Mouse (Mus musculus): ENCODE results near the gene Tnrc18. TPM values are rescaled to one million over a fixed set of nuclear protein-coding genes. Genes with fewer than 3 reads are reported as not detected.

Tnrc18 gene
- polyA plus RNA-seq, 1 experiment from 2014 or later, result 18.2 TPM

GRCm38 (mm10) chr5:142681911-142682310 lies 135.6 kb downstream of the Tnrc18 start:
- Histone ChIP-seq H3K9ac (ENCODE audit: low read length) (no peak overlapping the region), H3K27me3 (ENCODE audit: control insufficient read depth, insufficient read depth, low read depth, low read length) (no peaks in the 10 kb centered on the region), H3K9me3 (ENCODE audit: control insufficient read depth, low read length) (no peaks in the 10 kb centered on the region; the same call in 1 of the 2 replicates), H3K36me3 (ENCODE audit: control insufficient read depth, insufficient read depth, low read length) (no peaks in the 10 kb centered on the region), H3K4me2 (ENCODE audit: low read depth, low read length) (no peak overlapping the region), H3K4me1 (replicated peaks; ENCODE audit: control insufficient read depth, insufficient read depth, low read length) (no peaks in the 10 kb centered on the region), H3K27ac (ENCODE audit: low read length) (no peak overlapping the region), H3K4me3 (ENCODE audit: low read length) (no peak overlapping the region)
- 71% methylated on average over 3 of the region's 3 CpGs for WGBS
- ATAC-seq (ENCODE audit: low read depth), result no peak

- Histone ChIP-seq H3K4me1 (replicated peaks; ENCODE audit: control insufficient read depth, insufficient read depth, low read length) (no peaks in the 10 kb centered on the region), H3K27ac (ENCODE audit: low read length) (no peak overlapping the region), H3K36me3 (ENCODE audit: control insufficient read depth, insufficient read depth, low read length) (no peaks in the 10 kb centered on the region), H3K9me3 (ENCODE audit: control insufficient read depth, low read length) (no peaks in the 10 kb centered on the region; the same call in 1 of the 2 replicates), H3K27me3 (ENCODE audit: control insufficient read depth, insufficient read depth, low read depth, low read length) (no peaks in the 10 kb centered on the region), H3K4me3 (ENCODE audit: low read length) (no peak overlapping the region), H3K9ac (ENCODE audit: low read length) (no peak overlapping the region), H3K4me2 (ENCODE audit: low read depth, low read length) (no peak overlapping the region)
- 80% methylated on average over 1 of the region's 1 CpGs for WGBS
- no peak for ATAC-seq (ENCODE audit: low read depth)
Observed at GRCm38 (mm10) chr5:142679065-142679464, 138.4 kb downstream of the Tnrc18 start.

- no peak for ATAC-seq (ENCODE audit: low read depth)
- Histone ChIP-seq H3K4me3 (ENCODE audit: low read length) (no peak overlapping the region), H3K4me1 (replicated peaks; ENCODE audit: control insufficient read depth, insufficient read depth, low read length) (no peaks in the 10 kb centered on the region), H3K27ac (ENCODE audit: low read length) (no peak overlapping the region), H3K27me3 (ENCODE audit: control insufficient read depth, insufficient read depth, low read depth, low read length) (no peaks in the 10 kb centered on the region), H3K36me3 (ENCODE audit: control insufficient read depth, insufficient read depth, low read length) (no peaks in the 10 kb centered on the region), H3K4me2 (ENCODE audit: low read depth, low read length) (no peak overlapping the region), H3K9me3 (ENCODE audit: control insufficient read depth, low read length) (no peaks in the 10 kb centered on the region; the same call in 1 of the 2 replicates), H3K9ac (ENCODE audit: low read length) (no peak overlapping the region)
- 53% methylated on average over 7 of the region's 7 CpGs for WGBS
Observed at GRCm38 (mm10) chr5:142678141-142678571, 139.3 kb downstream of the Tnrc18 start.

Other genes with a start within 250 kb of the Tnrc18 start
- 0.55 and 0.93 TPM in 2 replicates for gene Mmd2, start 208.9 kb downstream of the Tnrc18 start, polyA plus RNA-seq (2015; fragmentation: Nextera tagmentation; extraction: Ambion mirVana)
- gene Wipi2, start 190.0 kb downstream of the Tnrc18 start, polyA plus RNA-seq (2015; fragmentation: Nextera tagmentation; extraction: Ambion mirVana), result 35.4 and 40.5 TPM in 2 replicates
- 4.8 and 5.7 TPM in 2 replicates for gene Slc29a4, start 125.2 kb downstream of the Tnrc18 start, polyA plus RNA-seq (2015; fragmentation: Nextera tagmentation; extraction: Ambion mirVana)
- 9.5 and 10.3 TPM in 2 replicates for gene Fbxl18, start 77.8 kb upstream of the Tnrc18 start, polyA plus RNA-seq (2015; fragmentation: Nextera tagmentation; extraction: Ambion mirVana)
- gene Actb, start 89.1 kb upstream of the Tnrc18 start, polyA plus RNA-seq (2015; fragmentation: Nextera tagmentation; extraction: Ambion mirVana), result 16,153 and 18,603 TPM in 2 replicates
- gene Fscn1, start 142.7 kb upstream of the Tnrc18 start, polyA plus RNA-seq (2015; fragmentation: Nextera tagmentation; extraction: Ambion mirVana), result 181 and 222 TPM in 2 replicates

Data from lung, embryonic 16.5 days (tissue).